Mouse (Mus musculus): ENCODE data around the gene Sars2.

DNA sequence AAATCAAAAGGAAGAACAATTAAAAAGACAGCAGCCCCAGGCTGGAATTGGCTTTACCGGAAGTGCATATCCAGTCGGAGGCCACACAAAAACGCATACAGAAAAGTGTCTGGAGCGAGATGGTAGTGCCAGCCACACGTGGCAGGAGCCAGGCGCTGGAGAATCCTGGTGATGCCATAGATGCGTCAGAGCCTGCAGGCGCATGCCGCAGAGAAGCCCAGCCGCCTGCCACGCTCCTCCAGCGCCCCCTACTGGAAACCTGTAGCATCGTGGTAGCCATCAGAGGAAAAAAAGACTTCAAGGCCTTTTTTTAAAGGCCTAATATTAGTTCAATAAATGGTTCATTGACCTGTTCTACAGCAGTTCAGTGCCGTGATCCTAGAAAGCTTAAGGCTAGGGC lies 15.2 kb upstream of the Sars2 start:
- TF ChIP-seq CTCF (IDR thresholded peaks at IDR 0.05; ENCODE audit: low read depth, low read length) (peak; percentile 90), POLR2A (IDR thresholded peaks at IDR 0.05; ENCODE audit: insufficient read depth, low read length) (no peak)
